Mouse (Mus musculus): ENCODE measurements around the gene Osbpl8. TPM values are rescaled to one million over a fixed set of nuclear protein-coding genes. Genes with fewer than 3 reads are reported as not detected.

Gene Osbpl8
- polyA plus RNA-seq, 1 experiment from 2014 or later, result 9.8 TPM

- no peak overlapping the region for H3K9ac ChIP-seq (replicated peaks; ENCODE audit: low read depth, low read length)
- no peaks in the 10 kb centered on the region for H3K9me3 ChIP-seq (ENCODE audit: control insufficient read depth, low read depth, low read length)
- no peak overlapping the region for H3K4me3 ChIP-seq (ENCODE audit: low read depth, low read length)
- 87% methylated on average over 3 of the region's 3 CpGs for WGBS
- H3K36me3 ChIP-seq (ENCODE audit: control insufficient read depth, insufficient read depth, low read length), result no peaks in the 10 kb centered on the region
- H3K4me2 ChIP-seq (replicated peaks; ENCODE audit: low read depth, low read length), result no peak overlapping the region
- 0 out of 2 replicates have a peak, but pooled peaks cover 5% of the 10 kb centered on the region for H3K4me1 ChIP-seq (ENCODE audit: control insufficient read depth, insufficient read depth, low read length)
- ATAC-seq (ENCODE audit: insufficient number of reproducible peaks, insufficient read depth, low FRiP score, low read depth), result no peak
- no peak overlapping the region for H3K27ac ChIP-seq (ENCODE audit: low read length)
- no peaks in the 10 kb centered on the region for H3K27me3 ChIP-seq (ENCODE audit: control insufficient read depth, insufficient read depth, low read length)
Measured at GRCm38 (mm10) chr10:111168305-111168704, 3.8 kb downstream of the Osbpl8 start.

DNA sequence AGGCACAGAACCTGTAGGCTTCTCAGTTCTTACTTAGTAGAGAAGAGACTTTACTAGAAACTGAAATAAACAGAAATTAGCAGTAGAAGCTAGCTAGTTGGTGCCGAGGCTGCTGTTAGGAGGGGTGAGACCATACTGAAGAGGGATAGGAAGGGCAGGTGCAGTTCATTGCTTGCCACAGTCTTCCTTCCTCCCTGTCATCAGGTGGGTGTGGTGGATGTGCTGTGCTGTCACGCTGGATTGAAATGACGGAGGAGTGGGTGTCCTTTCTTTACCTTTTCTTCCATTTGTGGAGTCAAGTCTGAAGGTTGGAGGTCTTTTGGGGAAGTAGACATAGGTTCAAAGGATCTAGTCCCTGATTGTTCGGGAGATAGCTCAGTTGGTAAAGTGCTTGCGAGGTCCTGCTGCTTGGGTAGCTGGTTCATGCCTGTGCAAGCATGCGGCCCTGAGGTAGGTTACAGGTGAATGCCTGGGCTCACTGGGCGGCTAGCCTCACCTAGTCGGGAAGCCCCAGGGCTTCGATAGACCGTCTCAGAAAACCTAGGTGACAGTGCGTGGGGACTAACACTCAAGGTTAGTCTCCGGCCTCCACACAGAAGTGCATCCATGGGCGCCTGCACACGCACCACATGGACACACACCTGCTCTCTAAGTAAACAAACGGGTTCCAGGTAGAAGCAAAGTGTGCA is 6.8 kb downstream of the Osbpl8 start:
- Histone ChIP-seq H3K36me3 (ENCODE audit: control insufficient read depth, insufficient read depth, low read length) (no peaks in the 10 kb centered on the region), H3K9me3 (ENCODE audit: control insufficient read depth, low read depth, low read length) (no peaks in the 10 kb centered on the region)
- ATAC-seq (ENCODE audit: insufficient number of reproducible peaks, insufficient read depth, low FRiP score, low read depth), result no peak

DNA sequence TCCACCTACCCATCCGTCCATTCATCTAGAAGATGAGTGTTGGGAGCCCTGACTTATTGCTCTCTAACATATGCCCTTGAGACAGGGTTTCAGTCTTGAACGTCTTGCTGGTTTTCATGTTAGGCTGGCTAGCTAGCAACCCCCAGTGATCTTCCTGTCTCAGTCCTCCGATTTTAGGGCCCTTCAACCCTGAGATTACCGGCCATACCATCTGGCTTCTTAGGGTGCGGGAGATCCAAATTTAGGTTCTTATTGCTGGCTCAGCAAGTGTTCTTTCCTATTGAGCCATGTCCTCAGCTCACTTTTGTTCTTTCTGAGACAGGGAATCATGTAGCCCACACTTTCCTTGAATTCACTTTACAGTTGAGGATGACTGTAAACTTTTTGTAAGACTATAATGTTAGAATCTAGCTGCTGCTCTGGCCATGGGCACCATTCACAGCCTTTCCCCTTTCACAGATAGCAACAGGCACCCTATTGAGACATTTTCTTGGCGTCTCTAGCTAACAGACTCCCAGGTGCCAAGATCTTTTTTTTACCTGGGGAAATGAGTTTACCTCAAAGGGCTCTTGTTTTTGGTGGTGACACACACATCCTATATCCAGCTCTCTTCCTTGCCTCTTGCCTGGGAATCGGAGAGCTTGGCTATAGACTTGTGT is 9.2 kb downstream of the Osbpl8 start:
- H3K4me2 ChIP-seq (replicated peaks; ENCODE audit: low read depth, low read length), result no peak overlapping the region
- ATAC-seq (ENCODE audit: insufficient number of reproducible peaks, insufficient read depth, low FRiP score, low read depth), result no peak
- H3K9ac ChIP-seq (replicated peaks; ENCODE audit: low read depth, low read length), result no peak overlapping the region
- no peak overlapping the region for H3K27ac ChIP-seq (ENCODE audit: low read length)
- no peaks in the 10 kb centered on the region for H3K9me3 ChIP-seq (ENCODE audit: control insufficient read depth, low read depth, low read length)
- H3K27me3 ChIP-seq (ENCODE audit: control insufficient read depth, insufficient read depth, low read length), result no peaks in the 10 kb centered on the region
- H3K4me1 ChIP-seq (ENCODE audit: control insufficient read depth, insufficient read depth, low read length), result no peaks in the 10 kb centered on the region
- H3K4me3 ChIP-seq (ENCODE audit: low read depth, low read length), result no peak overlapping the region
- H3K36me3 ChIP-seq (ENCODE audit: control insufficient read depth, insufficient read depth, low read length), result no peaks in the 10 kb centered on the region
- 78% methylated on average over 7 of the region's 7 CpGs for WGBS

More for the DNA sequence above, 6.8 kb downstream of the Osbpl8 start:
- Histone ChIP-seq H3K9ac (replicated peaks; ENCODE audit: low read depth, low read length) (no peak overlapping the region), H3K4me3 (ENCODE audit: low read depth, low read length) (no peak overlapping the region), H3K27ac (ENCODE audit: low read length) (no peak overlapping the region), H3K27me3 (ENCODE audit: control insufficient read depth, insufficient read depth, low read length) (no peaks in the 10 kb centered on the region), H3K4me1 (ENCODE audit: control insufficient read depth, insufficient read depth, low read length) (no peaks in the 10 kb centered on the region), H3K4me2 (replicated peaks; ENCODE audit: low read depth, low read length) (no peak overlapping the region)
- WGBS, result 89% methylated on average over 15 of the region's 15 CpGs

GRCm38 (mm10) chr10:111177336-111177735 is 12.8 kb downstream of the Osbpl8 start:
- Histone ChIP-seq H3K4me3 (ENCODE audit: low read depth, low read length) (no peak overlapping the region), H3K9me3 (ENCODE audit: control insufficient read depth, low read depth, low read length) (no peaks in the 10 kb centered on the region), H3K36me3 (ENCODE audit: control insufficient read depth, insufficient read depth, low read length) (no peaks in the 10 kb centered on the region), H3K27ac (ENCODE audit: low read length) (no peak overlapping the region), H3K4me2 (replicated peaks; ENCODE audit: low read depth, low read length) (no peak overlapping the region), H3K9ac (replicated peaks; ENCODE audit: low read depth, low read length) (no peak overlapping the region), H3K4me1 (ENCODE audit: control insufficient read depth, insufficient read depth, low read length) (no peaks in the 10 kb centered on the region), H3K27me3 (ENCODE audit: control insufficient read depth, insufficient read depth, low read length) (no peaks in the 10 kb centered on the region)
- WGBS, result 80% methylated on average over 8 of the region's 8 CpGs
- no peak for ATAC-seq (ENCODE audit: insufficient number of reproducible peaks, insufficient read depth, low FRiP score, low read depth)

DNA sequence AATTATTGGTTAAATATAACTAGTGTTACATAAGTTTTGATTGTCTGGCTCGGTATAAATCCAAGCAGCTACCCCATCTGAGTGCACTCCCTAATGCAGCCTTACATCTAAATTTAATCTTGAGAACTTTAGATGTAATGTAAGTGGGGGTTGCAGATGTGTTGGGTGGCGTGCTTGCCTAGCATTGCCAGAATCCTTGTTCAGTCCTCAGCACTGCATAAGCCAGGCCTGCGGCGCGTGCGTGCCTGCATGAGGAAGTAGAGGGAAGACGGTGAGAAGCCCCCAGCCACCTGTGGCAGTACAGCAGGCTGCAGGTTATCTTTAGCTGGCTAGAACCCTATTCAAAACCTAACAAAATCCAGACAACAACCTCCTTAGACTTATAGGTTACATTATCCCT is 13.5 kb downstream of the Osbpl8 start:
- no peak for ATAC-seq (ENCODE audit: insufficient number of reproducible peaks, insufficient read depth, low FRiP score, low read depth)
- no peak overlapping the region for H3K4me2 ChIP-seq (replicated peaks; ENCODE audit: low read depth, low read length)
- no peaks in the 10 kb centered on the region for H3K27me3 ChIP-seq (ENCODE audit: control insufficient read depth, insufficient read depth, low read length)
- H3K27ac ChIP-seq (ENCODE audit: low read length), result no peak overlapping the region
- no peaks in the 10 kb centered on the region for H3K9me3 ChIP-seq (ENCODE audit: control insufficient read depth, low read depth, low read length)
- no peaks in the 10 kb centered on the region for H3K36me3 ChIP-seq (ENCODE audit: control insufficient read depth, insufficient read depth, low read length)
- 87% methylated on average over 7 of the region's 7 CpGs for WGBS
- no peaks in the 10 kb centered on the region for H3K4me1 ChIP-seq (ENCODE audit: control insufficient read depth, insufficient read depth, low read length)
- H3K9ac ChIP-seq (replicated peaks; ENCODE audit: low read depth, low read length), result no peak overlapping the region
- no peak overlapping the region for H3K4me3 ChIP-seq (ENCODE audit: low read depth, low read length)

GRCm38 (mm10) chr10:111180633-111181032 is 16.1 kb downstream of the Osbpl8 start:
- no peak for ATAC-seq (ENCODE audit: insufficient number of reproducible peaks, insufficient read depth, low FRiP score, low read depth)
- Histone ChIP-seq H3K4me1 (ENCODE audit: control insufficient read depth, insufficient read depth, low read length) (0 out of 2 replicates have a peak, but pooled peaks cover 6% of the 10 kb centered on the region), H3K27me3 (ENCODE audit: control insufficient read depth, insufficient read depth, low read length) (no peaks in the 10 kb centered on the region), H3K27ac (ENCODE audit: low read length) (no peak overlapping the region), H3K4me3 (ENCODE audit: low read depth, low read length) (no peak overlapping the region), H3K4me2 (replicated peaks; ENCODE audit: low read depth, low read length) (no peak overlapping the region), H3K36me3 (ENCODE audit: control insufficient read depth, insufficient read depth, low read length) (no peaks in the 10 kb centered on the region), H3K9ac (replicated peaks; ENCODE audit: low read depth, low read length) (no peak overlapping the region), H3K9me3 (ENCODE audit: control insufficient read depth, low read depth, low read length) (no peaks in the 10 kb centered on the region)
- WGBS, result 41% methylated on average over 3 of the region's 3 CpGs

GRCm38 (mm10) chr10:111183634-111184270 is 19.2 kb downstream of the Osbpl8 start:
- ATAC-seq (ENCODE audit: insufficient number of reproducible peaks, insufficient read depth, low FRiP score, low read depth), result no peak
- Histone ChIP-seq H3K36me3 (ENCODE audit: control insufficient read depth, insufficient read depth, low read length) (no peaks in the 10 kb centered on the region), H3K27me3 (ENCODE audit: control insufficient read depth, insufficient read depth, low read length) (no peaks in the 10 kb centered on the region), H3K4me3 (ENCODE audit: low read depth, low read length) (no peak overlapping the region), H3K27ac (ENCODE audit: low read length) (no peak overlapping the region), H3K4me2 (replicated peaks; ENCODE audit: low read depth, low read length) (no peak overlapping the region), H3K9me3 (ENCODE audit: control insufficient read depth, low read depth, low read length) (no peaks in the 10 kb centered on the region), H3K9ac (replicated peaks; ENCODE audit: low read depth, low read length) (no peak overlapping the region), H3K4me1 (ENCODE audit: control insufficient read depth, insufficient read depth, low read length) (0 out of 2 replicates have a peak, but pooled peaks cover 6% of the 10 kb centered on the region)
- WGBS, result 75% methylated on average over 7 of the region's 7 CpGs

DNA sequence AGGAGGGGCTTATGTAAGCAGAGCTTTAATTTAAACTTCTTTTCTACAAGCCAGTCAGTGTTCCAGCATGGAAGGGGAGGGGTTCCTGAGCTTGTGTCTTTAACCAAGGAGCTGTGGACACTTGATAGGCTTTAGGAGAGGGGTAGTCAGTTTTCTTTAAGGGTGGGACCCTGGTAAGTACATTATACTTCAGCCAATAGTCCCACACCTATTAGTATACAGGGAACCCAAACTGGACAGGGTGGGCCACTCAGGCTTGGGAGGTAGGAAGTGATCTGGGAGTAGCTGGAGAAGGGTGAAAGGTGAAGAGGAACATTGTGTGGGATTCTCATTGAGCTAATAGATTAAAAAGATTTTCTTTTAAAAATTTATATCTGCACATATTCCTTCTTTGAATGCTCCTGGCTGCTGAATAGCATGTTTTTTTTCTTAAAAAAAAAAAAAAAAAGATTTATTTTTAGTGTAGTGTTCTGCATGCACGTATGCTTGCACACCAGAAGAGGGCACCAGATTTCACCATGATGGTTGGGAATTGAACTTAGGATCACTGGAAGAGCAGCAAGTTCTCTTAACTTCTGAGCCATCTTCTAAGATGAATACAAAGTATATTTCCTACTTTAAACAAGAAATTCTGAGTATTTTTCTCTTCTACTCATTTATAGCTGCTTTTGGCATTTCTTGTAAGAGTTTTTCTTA is 21.2 kb downstream of the Osbpl8 start:
- Histone ChIP-seq H3K27me3 (ENCODE audit: control insufficient read depth, insufficient read depth, low read length) (no peaks in the 10 kb centered on the region), H3K9me3 (ENCODE audit: control insufficient read depth, low read depth, low read length) (no peaks in the 10 kb centered on the region), H3K9ac (replicated peaks; ENCODE audit: low read depth, low read length) (no peak overlapping the region), H3K36me3 (ENCODE audit: control insufficient read depth, insufficient read depth, low read length) (no peaks in the 10 kb centered on the region), H3K27ac (ENCODE audit: low read length) (no peak overlapping the region), H3K4me3 (ENCODE audit: low read depth, low read length) (no peak overlapping the region), H3K4me1 (ENCODE audit: control insufficient read depth, insufficient read depth, low read length) (0 out of 2 replicates have a peak, but pooled peaks cover 6% of the 10 kb centered on the region), H3K4me2 (replicated peaks; ENCODE audit: low read depth, low read length) (no peak overlapping the region)
- WGBS, result 83% methylated on average over 1 of the region's 1 CpGs
- ATAC-seq (ENCODE audit: insufficient number of reproducible peaks, insufficient read depth, low FRiP score, low read depth), result peak; percentile 61; the same call in 1 of the 2 replicates
